Mouse (Mus musculus): ENCODE measurements around the gene Actl7a. TPM values are rescaled to one million over a fixed set of nuclear protein-coding genes. Genes with fewer than 3 reads are reported as not detected.

Gene Actl7a
- total RNA-seq (2021) = not detected
- long read RNA-seq, experiment 1 = 0 reads
- long read RNA-seq, experiment 2 = 0 reads

DNA sequence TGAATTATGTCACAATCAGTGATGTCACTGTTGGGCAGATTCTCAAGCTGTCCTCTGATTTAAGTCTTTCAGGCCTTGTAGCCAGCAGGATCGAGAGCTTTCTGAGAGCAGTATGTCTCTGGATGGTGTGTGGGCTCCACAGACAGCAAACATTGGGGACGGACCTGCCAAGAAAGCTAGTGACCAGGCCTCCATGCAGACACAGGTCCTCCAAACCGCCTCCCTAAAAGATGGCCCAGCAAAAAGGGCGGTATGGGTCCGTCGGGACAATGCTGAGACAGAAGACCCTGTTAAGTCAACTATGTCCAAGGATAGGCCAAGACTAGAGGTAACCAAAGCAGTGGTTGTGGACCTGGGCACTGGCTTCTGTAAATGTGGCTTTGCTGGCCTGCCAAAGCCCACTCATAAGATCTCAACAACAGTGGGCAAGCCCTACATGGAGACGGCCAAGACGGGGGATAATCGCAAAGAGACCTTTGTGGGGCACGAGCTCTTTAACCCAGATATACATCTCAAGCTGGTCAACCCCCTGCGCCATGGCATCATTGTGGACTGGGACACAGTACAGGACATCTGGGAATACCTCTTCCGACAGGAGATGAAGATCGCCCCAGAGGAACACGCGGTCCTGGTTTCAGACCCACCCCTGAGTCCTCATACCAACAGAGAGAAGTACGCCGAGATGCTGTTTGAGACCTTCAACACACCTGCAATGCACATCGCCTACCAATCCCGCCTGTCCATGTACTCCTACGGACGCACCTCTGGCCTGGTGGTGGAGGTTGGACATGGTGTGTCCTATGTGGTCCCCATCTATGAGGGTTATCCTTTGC, at the start of gene Actl7a:
Gene Actl7a, plus strand, starts transcription at position 51 of the 833 bp plus-strand sequence.
- no peak for DNase-seq
- intact Hi-C loops (cut with DNase I; ENCODE audit: low total_unique reads) = no loop called here

DNA sequence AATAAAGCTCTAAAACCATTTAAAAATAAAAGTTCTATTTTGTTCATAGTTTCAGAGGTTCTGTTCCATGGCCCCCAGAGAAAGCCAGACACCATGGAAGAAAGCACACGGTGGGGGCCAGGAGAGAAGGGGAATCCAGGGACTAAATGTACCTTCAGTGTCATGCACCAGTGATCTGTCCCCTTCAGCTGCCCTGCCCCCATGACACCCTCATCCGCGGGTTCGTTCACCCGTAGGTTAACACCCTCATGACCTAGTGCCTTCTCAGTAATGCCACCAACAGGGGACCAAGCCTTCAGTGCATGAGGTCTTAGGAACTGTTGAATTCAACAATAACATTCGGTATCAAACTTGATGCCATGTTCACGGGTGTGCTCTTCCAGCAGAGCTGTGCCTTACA, 46.8 kb upstream of the Actl7a start:
- intact Hi-C loops (cut with DNase I; ENCODE audit: low total_unique reads) = no loop called here
- DNase-seq = no peak

GRCm38 (mm10) chr4:56698671-56699070, 44.5 kb upstream of the Actl7a start:
- DNase-seq = no peak
- intact Hi-C loops (cut with DNase I; ENCODE audit: low total_unique reads) = no loop called here

- intact Hi-C loops (cut with DNase I; ENCODE audit: low total_unique reads) = no loop called here
- DNase-seq = peak; percentile 22
These were observed 41.0 kb upstream of the Actl7a start for GRCm38 (mm10) chr4:56702234-56702633.

DNA sequence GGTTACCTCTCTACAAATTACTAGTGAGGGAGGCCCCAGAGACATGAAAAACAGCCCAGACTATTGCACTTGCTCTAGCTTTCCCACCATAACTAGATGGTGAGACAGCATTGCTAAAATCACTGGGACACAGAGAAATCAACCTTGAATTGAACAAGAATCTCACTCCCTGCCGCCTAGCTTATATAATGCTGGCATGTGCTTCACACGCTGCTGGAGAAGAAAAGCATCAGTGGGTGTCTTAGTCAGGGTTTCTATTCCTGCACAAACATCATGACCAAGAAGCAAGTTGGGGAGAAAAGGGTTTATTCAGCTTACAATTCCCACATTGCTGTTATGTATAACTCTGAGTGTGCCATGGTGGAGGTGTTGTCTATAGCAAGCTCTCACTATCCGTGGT, 30.1 kb upstream of the Actl7a start:
- no peak for DNase-seq
- intact Hi-C loops (cut with DNase I; ENCODE audit: low total_unique reads) = no loop called here

- DNase-seq = no peak
- intact Hi-C loops (cut with DNase I; ENCODE audit: low total_unique reads) = no loop called here
These were observed 26.4 kb upstream of the Actl7a start for GRCm38 (mm10) chr4:56716801-56717200.

DNA sequence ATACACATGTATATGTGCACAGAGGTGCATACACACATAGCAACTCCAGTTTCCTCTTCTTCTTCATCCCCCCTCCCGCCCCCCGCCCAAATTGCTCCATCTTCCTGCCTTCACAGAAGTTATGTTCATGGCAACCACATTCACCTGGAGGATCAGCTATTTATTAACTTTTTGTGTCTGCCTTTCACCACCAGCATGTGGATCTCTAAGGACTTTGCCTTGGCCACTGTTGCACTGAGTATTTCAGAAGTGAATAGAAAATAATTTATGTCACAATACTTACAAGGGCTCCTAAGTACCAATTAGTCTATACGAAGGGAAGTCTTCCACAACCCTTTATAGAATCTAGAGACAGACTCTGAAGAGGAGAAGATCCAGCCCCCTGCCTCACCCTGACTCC, 25.3 kb upstream of the Actl7a start:
- no peak for DNase-seq
- intact Hi-C loops (cut with DNase I; ENCODE audit: low total_unique reads) = no loop called here

DNA sequence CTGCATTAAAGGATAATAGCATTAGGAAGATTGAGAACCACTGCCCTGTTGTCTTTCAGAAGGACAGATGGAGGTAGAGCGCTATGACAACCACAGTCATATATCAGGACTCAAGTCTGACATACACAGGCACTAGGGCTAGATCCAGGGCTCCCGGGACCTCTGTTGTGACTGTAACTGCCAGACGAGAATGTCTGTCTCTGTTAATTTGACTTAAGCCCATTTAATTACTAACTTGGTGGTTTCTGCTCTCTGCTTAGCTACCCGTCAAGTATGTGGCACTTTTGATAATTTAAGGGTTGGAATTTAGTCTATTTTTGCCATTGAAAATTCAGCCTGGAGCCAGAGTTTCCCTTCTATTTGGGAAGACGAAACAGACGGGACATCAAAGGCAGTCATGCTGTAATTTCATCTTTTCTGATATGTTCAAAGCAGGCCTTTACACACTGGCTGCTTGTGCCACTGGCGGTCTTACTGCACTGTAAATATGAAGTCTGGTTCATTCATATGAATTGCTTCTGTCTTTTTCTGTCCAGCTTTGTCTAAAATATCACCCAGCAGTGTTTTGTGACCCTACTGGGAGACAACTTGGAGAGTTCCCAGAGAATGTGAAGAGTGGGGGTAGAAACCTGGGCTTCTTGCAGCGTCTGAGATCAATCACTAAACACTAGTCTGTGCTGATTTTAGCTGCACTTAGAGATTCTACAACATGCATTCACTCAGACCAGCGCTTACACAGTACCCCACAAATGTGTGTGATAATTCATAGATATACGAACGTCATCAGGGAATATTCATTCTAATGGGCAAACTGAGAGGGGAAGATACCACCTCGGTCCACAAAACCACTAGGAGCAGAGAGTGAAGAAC, 24.4 kb upstream of the Actl7a start:
- DNase-seq = no peak
- intact Hi-C loops (cut with DNase I; ENCODE audit: low total_unique reads) = no loop called here

- intact Hi-C loops (cut with DNase I; ENCODE audit: low total_unique reads) = no loop called here
- no peak for DNase-seq
These were observed 23.8 kb upstream of the Actl7a start for GRCm38 (mm10) chr4:56719456-56719855.

GRCm38 (mm10) chr4:56720403-56720802, 22.8 kb upstream of the Actl7a start:
- DNase-seq = no peak
- intact Hi-C loops (cut with DNase I; ENCODE audit: low total_unique reads) = no loop called here

DNA sequence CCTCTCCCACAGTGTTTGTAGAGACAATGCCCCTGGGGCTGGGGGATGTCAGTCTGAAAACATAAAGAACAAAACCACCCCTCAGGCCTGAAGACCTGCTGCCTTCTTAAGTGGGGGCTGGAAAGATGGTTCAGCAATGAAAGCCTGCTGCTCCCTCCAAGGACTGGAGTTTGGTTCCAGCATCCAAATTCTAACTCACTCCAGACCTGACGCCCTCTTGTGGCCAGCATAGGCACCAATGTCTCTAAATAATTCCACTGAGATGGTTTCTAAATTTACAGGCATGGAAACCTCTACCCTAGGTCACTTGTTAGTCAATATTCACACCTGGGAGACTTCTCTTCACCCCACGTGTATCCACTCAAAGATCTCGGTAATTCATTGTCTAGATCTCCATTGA, 21.7 kb upstream of the Actl7a start:
- intact Hi-C loops (cut with DNase I; ENCODE audit: low total_unique reads) = no loop called here

GRCm38 (mm10) chr4:56722346-56722745, 20.9 kb upstream of the Actl7a start:
- no peak for DNase-seq
- intact Hi-C loops (cut with DNase I; ENCODE audit: low total_unique reads) = no loop called here

More for the DNA sequence above, 21.7 kb upstream of the Actl7a start:
- peak; percentile 32 for DNase-seq

DNA sequence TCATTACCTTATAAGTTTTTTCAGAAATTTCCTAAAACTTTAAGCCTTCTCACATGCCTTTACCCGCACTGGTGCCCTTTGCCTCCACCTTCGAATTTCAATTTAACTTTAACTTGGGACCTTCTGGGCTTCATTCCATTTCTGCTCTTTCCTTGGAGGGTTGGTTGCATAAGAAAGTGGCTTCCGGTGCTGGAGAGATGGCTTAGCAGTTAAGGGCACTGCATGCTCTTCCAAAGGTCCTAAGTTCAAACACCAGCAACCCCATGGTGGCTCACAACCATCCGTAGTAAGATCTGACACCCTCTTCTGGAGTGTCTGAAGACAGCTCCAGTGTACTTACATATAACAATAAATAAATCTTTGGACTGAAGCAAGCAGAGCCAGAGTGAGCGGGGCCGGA, 20.0 kb upstream of the Actl7a start:
- no peak for DNase-seq
- intact Hi-C loops (cut with DNase I; ENCODE audit: low total_unique reads) = no loop called here

- DNase-seq = no peak
- intact Hi-C loops (cut with DNase I; ENCODE audit: low total_unique reads) = no loop called here
These were observed 17.4 kb upstream of the Actl7a start for GRCm38 (mm10) chr4:56725839-56726238.

DNA sequence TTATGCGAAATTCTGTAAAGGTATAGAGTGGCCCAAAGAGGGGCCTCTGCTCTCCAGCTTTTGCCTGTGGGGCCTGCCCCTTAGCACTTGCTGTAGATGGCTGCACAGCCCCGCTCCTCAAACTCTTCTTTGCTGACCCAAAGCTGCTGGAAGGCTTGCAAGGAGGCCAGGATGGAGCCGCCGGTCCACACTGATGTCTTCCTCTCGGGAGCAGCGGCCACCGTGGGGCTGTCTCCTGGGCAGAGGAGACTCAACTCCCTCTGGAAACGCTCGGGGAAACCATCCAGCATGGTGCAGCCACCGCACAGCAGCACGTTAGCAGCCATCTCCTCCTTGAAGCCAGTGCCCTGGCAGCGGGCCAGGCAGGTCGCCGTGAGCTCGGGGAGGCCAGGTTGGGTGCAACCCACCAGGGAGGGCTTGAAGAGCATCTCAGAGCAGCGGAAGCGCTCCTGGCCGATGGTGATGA, 3.2 kb upstream of the Actl7a start, which contains the start of gene Gm26657:
Gene Gm26657, plus strand, starts transcription at position 51 of the 466 bp plus-strand sequence.
- intact Hi-C loops (cut with DNase I; ENCODE audit: low total_unique reads) = no loop called here
- DNase-seq = no peak

DNA sequence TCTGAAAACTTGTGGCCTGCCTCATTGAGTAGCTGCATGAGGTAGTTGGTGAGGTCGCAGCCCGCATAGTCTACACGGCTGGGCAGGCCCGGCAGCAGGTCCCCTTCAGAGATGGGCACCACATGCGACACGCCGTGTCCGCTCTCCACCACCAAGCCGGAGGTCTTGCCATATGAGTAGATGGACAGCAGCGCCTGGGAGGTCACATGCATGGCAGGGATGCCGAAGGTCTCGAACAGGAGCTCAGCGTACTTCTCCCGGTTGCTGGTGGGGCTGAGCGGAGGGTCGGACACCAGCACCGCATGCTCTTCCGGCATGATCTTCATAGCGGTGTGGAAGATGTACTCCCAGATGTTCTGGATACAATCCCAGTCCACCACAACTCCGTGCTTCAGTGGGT, 2.6 kb upstream of the Actl7a start:
- intact Hi-C loops (cut with DNase I; ENCODE audit: low total_unique reads) = no loop called here

DNA sequence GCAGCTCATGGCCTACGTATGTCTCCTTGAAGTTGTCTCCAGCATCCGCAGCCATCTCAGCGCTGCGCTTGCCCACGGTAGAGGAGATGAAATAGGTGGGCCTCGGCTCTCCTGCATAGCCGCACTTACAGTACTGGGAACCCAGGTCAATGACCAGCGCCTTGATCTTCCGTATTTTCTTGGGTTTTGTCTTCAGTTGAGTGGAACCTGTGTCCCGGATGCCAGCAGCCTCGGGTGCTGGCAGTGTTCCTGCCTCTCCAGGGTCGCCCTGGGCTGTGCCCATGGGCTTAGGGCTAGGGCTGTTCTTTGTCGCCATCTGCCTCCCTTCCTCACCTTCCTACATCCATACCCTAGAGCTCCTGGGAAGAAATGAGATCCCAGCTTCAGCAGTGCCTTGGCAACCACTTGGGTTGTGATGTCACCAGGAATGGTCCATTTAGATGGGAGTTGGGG, 2.1 kb upstream of the Actl7a start, which contains the start of gene Actl7b:
Gene Actl7b, minus strand, starts transcription at position 403 of the 453 bp plus-strand sequence.
- intact Hi-C loops (cut with DNase I; ENCODE audit: low total_unique reads) = no loop called here
- no peak for DNase-seq

More for the DNA sequence above, 2.6 kb upstream of the Actl7a start:
- no peak for DNase-seq

GRCm38 (mm10) chr4:56742698-56743097, 515 bp upstream of the Actl7a start:
- intact Hi-C loops (cut with DNase I; ENCODE audit: low total_unique reads) = no loop called here
- no peak for DNase-seq

GRCm38 (mm10) chr4:56746345-56746744, 3.1 kb downstream of the Actl7a start:
- DNase-seq = no peak
- intact Hi-C loops (cut with DNase I; ENCODE audit: low total_unique reads) = no loop called here

DNA sequence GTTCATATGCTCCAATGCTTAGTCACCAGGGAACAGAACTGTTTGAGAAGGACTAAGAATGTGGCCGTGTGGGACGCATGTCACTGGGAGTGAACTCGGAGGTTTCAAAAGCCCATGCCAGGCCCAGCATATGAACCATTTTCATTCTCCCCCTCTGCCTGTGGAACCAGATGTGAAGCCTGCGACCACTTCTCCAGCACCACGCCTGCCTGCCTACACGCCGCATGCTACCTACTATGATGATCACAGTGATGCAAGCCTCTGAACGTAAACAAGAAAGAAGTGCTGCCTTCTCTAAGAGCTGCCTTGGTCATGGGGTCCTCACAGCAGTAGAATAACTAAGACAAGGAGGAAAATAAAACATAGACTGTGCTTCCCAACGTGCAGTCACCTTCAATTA, 4.2 kb downstream of the Actl7a start:
- intact Hi-C loops (cut with DNase I; ENCODE audit: low total_unique reads) = no loop called here

More for the DNA sequence above, 4.2 kb downstream of the Actl7a start:
- no peak for DNase-seq

Measured in gastrocnemius, postnatal 14 days (tissue).